Mouse (Mus musculus) neural tube, embryonic 11.5 days (tissue): Measurements from ENCODE around the gene Lmf1. TPM values are rescaled to one million over a fixed set of nuclear protein-coding genes. Genes with fewer than 3 reads are reported as not detected.
A peak's percentile ranks its signal among the peaks of the same experiment; 100 is the strongest.

Experiments used
- ATAC-seq: fragments of 200-750 bp; cut with Nextera tagmentation; 2 replicates; pipeline ENCODE4 v1.8.0; 2017; ENCODE audit warnings: moderate number of reproducible peaks, mild to moderate bottlenecking, moderate TSS enrichment, moderate library complexity; ENCODE audit not compliant: insufficient read depth, low FRiP score, low TSS enrichment
- DNase-seq: peaks from one replicate; pipeline ENCODE4 v3.0.0-alpha.2; 2015; ENCODE audit warnings: low spot score
- H3K27ac ChIP-seq: fragments of 300-500 bp; sonication (generic); 2 replicates; pipeline ENCODE4 v1.5.1; 2014; ENCODE audit warnings: low read depth, mild to moderate bottlenecking, low read length
- H3K27me3 ChIP-seq: fragments of 300-500 bp; sonication (generic); 2 replicates; pipeline ENCODE4 v1.6.1; 2014; ENCODE audit warnings: mild to moderate bottlenecking, low read length, mixed read lengths; ENCODE audit not compliant: control insufficient read depth, insufficient read depth
- H3K36me3 ChIP-seq: fragments of 300-500 bp; sonication (generic); 2 replicates; pipeline ENCODE4 v1.6.1; 2014; ENCODE audit warnings: mild to moderate bottlenecking, low read length, moderate library complexity, mixed read lengths; ENCODE audit not compliant: control insufficient read depth, insufficient read depth
- H3K4me1 ChIP-seq: fragments of 300-500 bp; sonication (generic); 2 replicates; pipeline ENCODE4 v1.6.1; 2014; ENCODE audit warnings: low read length, mixed read lengths; ENCODE audit not compliant: control insufficient read depth, insufficient read depth
- H3K4me2 ChIP-seq: fragments of 300-500 bp; sonication (generic); 2 replicates; pipeline ENCODE4 v1.6.1; 2014; ENCODE audit warnings: low read depth, mild to moderate bottlenecking, moderate library complexity
- H3K4me3 ChIP-seq: fragments of 300-500 bp; sonication (generic); 2 replicates; pipeline ENCODE4 v1.5.1; 2014; ENCODE audit warnings: low read depth, low read length
- H3K9ac ChIP-seq: fragments of 300-500 bp; sonication (generic); 2 replicates; pipeline ENCODE4 v1.6.1; 2014; ENCODE audit warnings: mild to moderate bottlenecking, low read length
- H3K9me3 ChIP-seq: fragments of 300-500 bp; sonication (generic); 2 replicates; pipeline ENCODE4 v1.6.1; 2016; ENCODE audit warnings: low read length; ENCODE audit not compliant: control insufficient read depth
- WGBS: fragments of 180-500 bp; shearing (Covaris S2); extraction: QIAGEN DNeasy Blood & Tissue Kit; methylation state at CpG from one replicate; pipeline ENCODE4 v1.1.7; 2014; 5-methylcytosine and 5-hydroxymethylcytosine counted together
- polyA plus RNA-seq: library from polyadenylated mRNA; unstranded; fragments of >200 nt; fragmentation: Nextera tagmentation; extraction: Ambion mirVana; gene quantifications from 2 replicates; pipeline ENCODE4 v1.2.1, GENCODE M21; 2014

Gene Lmf1
- polyA plus RNA-seq, 1 experiment from 2014 or later, result 23.9 TPM

GRCm38 (mm10) chr17:25608137-25608785, 29.4 kb downstream of the Lmf1 start:
- Histone ChIP-seq H3K9me3 (no peaks in the 10 kb centered on the region), H3K36me3 (no peaks in the 10 kb centered on the region), H3K4me1 (peaks cover 10% of the 10 kb centered on the region), H3K9ac (0 out of 2 replicates have a peak overlapping the region, but pooled peaks have one; percentile 1), H3K4me3 (no peak overlapping the region), H3K27me3 (no peaks in the 10 kb centered on the region), H3K4me2 (no peak overlapping the region), H3K27ac (no peak overlapping the region)
- ATAC-seq (no peak), DNase-seq (no peak)
- 86% methylated on average over 11 of the region's 11 CpGs for WGBS

- H3K27ac ChIP-seq, result no peak overlapping the region
- H3K27me3 ChIP-seq, result no peaks in the 10 kb centered on the region
- H3K9me3 ChIP-seq, result no peaks in the 10 kb centered on the region
- DNase-seq (no peak), ATAC-seq (no peak)
- H3K4me2 ChIP-seq, result no peak overlapping the region
- WGBS, result 68% methylated on average over 10 of the region's 10 CpGs
- no peaks in the 10 kb centered on the region for H3K36me3 ChIP-seq
- 0 out of 2 replicates have a peak overlapping the region, but pooled peaks have one; percentile 1 for H3K9ac ChIP-seq
- peaks cover 8% of the 10 kb centered on the region for H3K4me1 ChIP-seq
- H3K4me3 ChIP-seq, result no peak overlapping the region
Observed at GRCm38 (mm10) chr17:25608821-25609505, 30.1 kb downstream of the Lmf1 start.

GRCm38 (mm10) chr17:25609506-25609828, 30.6 kb downstream of the Lmf1 start:
- DNase-seq (no peak), ATAC-seq (no peak)
- no peak overlapping the region for H3K4me2 ChIP-seq
- no peak overlapping the region for H3K9ac ChIP-seq
- no peak overlapping the region for H3K4me3 ChIP-seq
- peaks cover 6% of the 10 kb centered on the region for H3K4me1 ChIP-seq
- H3K36me3 ChIP-seq, result 0 out of 2 replicates have a peak, but pooled peaks cover 1% of the 10 kb centered on the region
- H3K27me3 ChIP-seq, result no peaks in the 10 kb centered on the region
- H3K9me3 ChIP-seq, result no peaks in the 10 kb centered on the region
- H3K27ac ChIP-seq, result no peak overlapping the region
- WGBS, result 76% methylated on average over 3 of the region's 3 CpGs

GRCm38 (mm10) chr17:25610151-25610550, 31.3 kb downstream of the Lmf1 start:
- no peaks in the 10 kb centered on the region for H3K9me3 ChIP-seq
- H3K27ac ChIP-seq, result no peak overlapping the region
- ATAC-seq (no peak), DNase-seq (no peak)
- H3K4me2 ChIP-seq, result no peak overlapping the region
- WGBS, result 91% methylated on average over 9 of the region's 9 CpGs
- H3K4me1 ChIP-seq, result peaks cover 6% of the 10 kb centered on the region
- H3K36me3 ChIP-seq, result 0 out of 2 replicates have a peak, but pooled peaks cover 3% of the 10 kb centered on the region
- no peaks in the 10 kb centered on the region for H3K27me3 ChIP-seq
- H3K9ac ChIP-seq, result no peak overlapping the region
- H3K4me3 ChIP-seq, result no peak overlapping the region

GRCm38 (mm10) chr17:25612537-25612936, 33.7 kb downstream of the Lmf1 start:
- no peak for DNase-seq
- 0 out of 2 replicates have a peak, but pooled peaks cover 3% of the 10 kb centered on the region for H3K36me3 ChIP-seq
- H3K4me1 ChIP-seq, result 0 out of 2 replicates have a peak, but pooled peaks cover 3% of the 10 kb centered on the region
- no peak overlapping the region for H3K4me3 ChIP-seq
- H3K4me2 ChIP-seq, result no peak overlapping the region
- 79% methylated on average over 9 of the region's 9 CpGs for WGBS
- no peaks in the 10 kb centered on the region for H3K27me3 ChIP-seq
- H3K9me3 ChIP-seq, result no peaks in the 10 kb centered on the region
- H3K9ac ChIP-seq, result no peak overlapping the region
- no peak overlapping the region for H3K27ac ChIP-seq
- ATAC-seq, result no peak

- no peaks in the 10 kb centered on the region for H3K9me3 ChIP-seq
- 95% methylated on average over 6 of the region's 6 CpGs for WGBS
- no peak overlapping the region for H3K4me2 ChIP-seq
- 0 out of 2 replicates have a peak, but pooled peaks cover 3% of the 10 kb centered on the region for H3K36me3 ChIP-seq
- H3K4me3 ChIP-seq, result no peak overlapping the region
- ATAC-seq (no peak), DNase-seq (no peak)
- no peak overlapping the region for H3K9ac ChIP-seq
- no peaks in the 10 kb centered on the region for H3K27me3 ChIP-seq
- no peak overlapping the region for H3K27ac ChIP-seq
- H3K4me1 ChIP-seq, result 0 out of 2 replicates have a peak, but pooled peaks cover 3% of the 10 kb centered on the region
Observed at GRCm38 (mm10) chr17:25613323-25613722, 34.4 kb downstream of the Lmf1 start.

- H3K4me1 ChIP-seq, result 0 out of 2 replicates have a peak, but pooled peaks cover 1% of the 10 kb centered on the region
- H3K27ac ChIP-seq, result no peak overlapping the region
- no peak for DNase-seq
- no peak overlapping the region for H3K4me3 ChIP-seq
- 91% methylated on average over 10 of the region's 10 CpGs for WGBS
- H3K9me3 ChIP-seq, result no peaks in the 10 kb centered on the region
- no peak overlapping the region for H3K4me2 ChIP-seq
- no peak overlapping the region for H3K9ac ChIP-seq
- H3K36me3 ChIP-seq, result 0 out of 2 replicates have a peak, but pooled peaks cover 3% of the 10 kb centered on the region
- no peaks in the 10 kb centered on the region for H3K27me3 ChIP-seq
- no peak for ATAC-seq
Observed at GRCm38 (mm10) chr17:25614723-25615510, 36.0 kb downstream of the Lmf1 start.

- no peak for ATAC-seq
- Histone ChIP-seq H3K9ac (no peak overlapping the region), H3K4me1 (no peaks in the 10 kb centered on the region), H3K4me3 (no peak overlapping the region), H3K36me3 (0 out of 2 replicates have a peak, but pooled peaks cover 3% of the 10 kb centered on the region), H3K27me3 (no peaks in the 10 kb centered on the region), H3K4me2 (no peak overlapping the region), H3K27ac (no peak overlapping the region), H3K9me3 (no peaks in the 10 kb centered on the region)
- WGBS, result 81% methylated on average over 16 of the region's 16 CpGs
- DNase-seq, result no peak
Observed at GRCm38 (mm10) chr17:25618508-25619056, 39.7 kb downstream of the Lmf1 start.
